Mouse (Mus musculus) cerebellum, adult 9-11 months (tissue): ENCODE measurements around the gene Ssmem1.

Source experiments
- DNase-seq: peaks from one replicate; pipeline ENCODE4 v3.0.0; 2022

The Ssmem1 gene

GRCm38 (mm10) chr6:30554621-30555170 is 45.0 kb downstream of the Ssmem1 start:
- DNase-seq, result no peak

GRCm38 (mm10) chr6:30556080-30556479 is 46.4 kb downstream of the Ssmem1 start:
- no peak for DNase-seq

- DNase-seq, result no peak
Measured at GRCm38 (mm10) chr6:30559726-30560125, 50.1 kb downstream of the Ssmem1 start.

- DNase-seq, result no peak
Measured at GRCm38 (mm10) chr6:30562132-30562531, 52.5 kb downstream of the Ssmem1 start.

GRCm38 (mm10) chr6:30563575-30563974 is 53.9 kb downstream of the Ssmem1 start:
- DNase-seq, result no peak

- no peak for DNase-seq
Measured at GRCm38 (mm10) chr6:30564051-30564450, 54.4 kb downstream of the Ssmem1 start.

- DNase-seq, result no peak
Measured at GRCm38 (mm10) chr6:30568069-30568468, 58.4 kb downstream of the Ssmem1 start, which contains the start of gene Cpa4. TSS of gene Cpa4 (plus strand) at chr6:30568369.

GRCm38 (mm10) chr6:30569331-30569730 is 59.7 kb downstream of the Ssmem1 start:
- DNase-seq, result no peak
